Mouse (Mus musculus) midbrain, embryonic 12.5 days (tissue): ENCODE measurements at regions not wholly inside any gene's neighbourhood (a gene's known extent, or its start where the extent isn't known, plus 50 kb on each side); places are given as distances from the start of the nearest gene placed in this dataset.
A peak's percentile ranks its signal among the peaks of the same experiment; 100 is the strongest.

ENCODE experiments used
- ATAC-seq: fragments of 200-750 bp; cut with Nextera tagmentation; 2 replicates; pipeline ENCODE4 v1.8.0; 2017; ENCODE audit warnings: low read depth, moderate TSS enrichment, moderate library complexity; ENCODE audit not compliant: low FRiP score
- H3K27ac ChIP-seq: fragments of 300-500 bp; sonication (generic); replicated peaks from 2 replicates; pipeline ENCODE4 v1.5.1; 2016; ENCODE audit warnings: mild to moderate bottlenecking
- H3K27me3 ChIP-seq: fragments of 300-500 bp; sonication (generic); 2 replicates; pipeline ENCODE4 v1.6.1; 2016; ENCODE audit warnings: mild to moderate bottlenecking
- H3K36me3 ChIP-seq: fragments of 300-500 bp; sonication (generic); 2 replicates; pipeline ENCODE4 v1.6.1; 2016
- H3K4me1 ChIP-seq: fragments of 300-500 bp; sonication (generic); 2 replicates; pipeline ENCODE4 v1.6.1; 2016
- H3K4me2 ChIP-seq: fragments of 300-500 bp; sonication (generic); replicated peaks from 2 replicates; pipeline ENCODE4 v1.6.1; 2016; ENCODE audit warnings: mild to moderate bottlenecking, moderate library complexity
- H3K4me3 ChIP-seq: fragments of 300-500 bp; sonication (generic); 2 replicates; pipeline ENCODE4 v1.5.1; 2016; ENCODE audit warnings: mild to moderate bottlenecking
- H3K9ac ChIP-seq: fragments of 300-500 bp; sonication (generic); replicated peaks from 2 replicates; pipeline ENCODE4 v1.6.1; 2016; ENCODE audit warnings: mild to moderate bottlenecking, moderate library complexity
- H3K9me3 ChIP-seq: fragments of 300-500 bp; sonication (generic); 2 replicates; pipeline ENCODE4 v1.6.1; 2016; ENCODE audit warnings: mild to moderate bottlenecking
- WGBS: fragments of 180-500 bp; shearing (Covaris S2); methylation state at CpG from one replicate; pipeline ENCODE4 v1.1.7; 2016; 5-methylcytosine and 5-hydroxymethylcytosine counted together

GRCm38 (mm10) chr14:68345527-68345926 is 948.6 kb downstream of the Synb start:
- Histone ChIP-seq H3K36me3 (no peaks in the 10 kb centered on the region), H3K27me3 (no peaks in the 10 kb centered on the region), H3K9me3 (no peaks in the 10 kb centered on the region), H3K27ac (no peak overlapping the region), H3K4me2 (no peak overlapping the region), H3K4me3 (no peak overlapping the region), H3K4me1 (peaks cover 3% of the 10 kb centered on the region; the same call in 1 of the 2 replicates), H3K9ac (no peak overlapping the region)
- no peak for ATAC-seq
- WGBS = 83% methylated on average over 4 of the region's 4 CpGs

- no peak for ATAC-seq
- H3K9ac ChIP-seq = no peak overlapping the region
Measured at GRCm38 (mm10) chr14:68344715-68345114, 949.4 kb downstream of the Synb start.

GRCm38 (mm10) chr14:68338440-68338839 is 955.7 kb downstream of the Synb start:
- H3K27me3 ChIP-seq = no peaks in the 10 kb centered on the region
- 64% methylated on average over 5 of the region's 5 CpGs for WGBS
- no peak overlapping the region for H3K27ac ChIP-seq
- no peaks in the 10 kb centered on the region for H3K9me3 ChIP-seq
- H3K4me2 ChIP-seq = no peak overlapping the region
- H3K36me3 ChIP-seq = no peaks in the 10 kb centered on the region
- peaks cover 11% of the 10 kb centered on the region for H3K4me1 ChIP-seq
- ATAC-seq = no peak
- no peak overlapping the region for H3K9ac ChIP-seq
- no peak overlapping the region for H3K4me3 ChIP-seq

More at GRCm38 (mm10) chr14:68344715-68345114, 949.4 kb downstream of the Synb start:
- H3K27me3 ChIP-seq = no peaks in the 10 kb centered on the region
- no peak overlapping the region for H3K27ac ChIP-seq
- H3K4me3 ChIP-seq = no peak overlapping the region
- H3K4me1 ChIP-seq = peaks cover 3% of the 10 kb centered on the region; the same call in 1 of the 2 replicates
- no peaks in the 10 kb centered on the region for H3K9me3 ChIP-seq
- H3K36me3 ChIP-seq = no peaks in the 10 kb centered on the region
- no peak overlapping the region for H3K4me2 ChIP-seq
- WGBS = 54% methylated on average over 3 of the region's 3 CpGs

GRCm38 (mm10) chr14:68325061-68325460 is 969.0 kb downstream of the Synb start:
- no peaks in the 10 kb centered on the region for H3K4me1 ChIP-seq
- no peak overlapping the region for H3K9ac ChIP-seq
- no peak overlapping the region for H3K4me3 ChIP-seq
- H3K27ac ChIP-seq = no peak overlapping the region
- no peaks in the 10 kb centered on the region for H3K27me3 ChIP-seq
- no peak for ATAC-seq
- no peaks in the 10 kb centered on the region for H3K9me3 ChIP-seq
- no peak overlapping the region for H3K4me2 ChIP-seq
- WGBS = 85% methylated on average over 1 of the region's 1 CpGs
- H3K36me3 ChIP-seq = no peaks in the 10 kb centered on the region

GRCm38 (mm10) chr14:68323008-68323407 is 971.1 kb downstream of the Synb start:
- no peak overlapping the region for H3K4me2 ChIP-seq
- H3K9ac ChIP-seq = no peak overlapping the region
- no peaks in the 10 kb centered on the region for H3K27me3 ChIP-seq
- no peak for ATAC-seq
- no peak overlapping the region for H3K4me3 ChIP-seq
- H3K36me3 ChIP-seq = no peaks in the 10 kb centered on the region
- H3K27ac ChIP-seq = no peak overlapping the region
- no peaks in the 10 kb centered on the region for H3K4me1 ChIP-seq
- H3K9me3 ChIP-seq = no peaks in the 10 kb centered on the region
- 63% methylated on average over 6 of the region's 6 CpGs for WGBS

- Histone ChIP-seq H3K9me3 (no peaks in the 10 kb centered on the region), H3K27ac (no peak overlapping the region), H3K36me3 (no peaks in the 10 kb centered on the region), H3K27me3 (no peaks in the 10 kb centered on the region), H3K9ac (no peak overlapping the region), H3K4me2 (no peak overlapping the region), H3K4me3 (no peak overlapping the region), H3K4me1 (no peaks in the 10 kb centered on the region)
- no peak for ATAC-seq
- WGBS = 82% methylated on average over 2 of the region's 2 CpGs
Measured at GRCm38 (mm10) chr14:68307973-68308660, 986.0 kb downstream of the Synb start.

GRCm38 (mm10) chr14:68305166-68305565 is 988.9 kb downstream of the Synb start:
- H3K4me1 ChIP-seq = no peaks in the 10 kb centered on the region
- H3K27me3 ChIP-seq = no peaks in the 10 kb centered on the region
- no peak overlapping the region for H3K9ac ChIP-seq
- WGBS = 88% methylated on average over 8 of the region's 8 CpGs
- H3K9me3 ChIP-seq = no peaks in the 10 kb centered on the region
- no peak overlapping the region for H3K4me3 ChIP-seq
- H3K36me3 ChIP-seq = no peaks in the 10 kb centered on the region
- ATAC-seq = no peak
- no peak overlapping the region for H3K27ac ChIP-seq
- H3K4me2 ChIP-seq = no peak overlapping the region

GRCm38 (mm10) chr14:68301710-68302109 is 992.4 kb downstream of the Synb start:
- no peaks in the 10 kb centered on the region for H3K4me1 ChIP-seq
- 83% methylated on average over 4 of the region's 4 CpGs for WGBS

GRCm38 (mm10) chr14:68285546-68285945 is 1008.6 kb downstream of the Synb start:
- H3K4me3 ChIP-seq = no peak overlapping the region
- H3K9ac ChIP-seq = no peak overlapping the region
- no peaks in the 10 kb centered on the region for H3K36me3 ChIP-seq
- 72% methylated on average over 3 of the region's 3 CpGs for WGBS
- H3K27ac ChIP-seq = no peak overlapping the region
- ATAC-seq = no peak
- H3K27me3 ChIP-seq = no peaks in the 10 kb centered on the region
- H3K4me1 ChIP-seq = no peaks in the 10 kb centered on the region
- no peaks in the 10 kb centered on the region for H3K9me3 ChIP-seq
- H3K4me2 ChIP-seq = no peak overlapping the region

More at GRCm38 (mm10) chr14:68301710-68302109, 992.4 kb downstream of the Synb start:
- no peak for ATAC-seq
- Histone ChIP-seq H3K4me3 (no peak overlapping the region), H3K36me3 (no peaks in the 10 kb centered on the region), H3K9ac (no peak overlapping the region), H3K9me3 (no peaks in the 10 kb centered on the region), H3K4me2 (no peak overlapping the region), H3K27me3 (no peaks in the 10 kb centered on the region), H3K27ac (no peak overlapping the region)

- Histone ChIP-seq H3K4me3 (no peak overlapping the region), H3K27ac (0 out of 2 replicates have a peak overlapping the region, but pooled peaks have one; percentile 32), H3K9ac (no peak overlapping the region), H3K27me3 (no peaks in the 10 kb centered on the region), H3K4me1 (no peaks in the 10 kb centered on the region), H3K9me3 (no peaks in the 10 kb centered on the region), H3K4me2 (no peak overlapping the region), H3K36me3 (no peaks in the 10 kb centered on the region)
- no peak for ATAC-seq
- WGBS = 65% methylated on average over 3 of the region's 3 CpGs
Measured at GRCm38 (mm10) chr14:68261436-68261835, 1032.7 kb downstream of the Synb start.

- Histone ChIP-seq H3K4me2 (no peak overlapping the region), H3K27ac (no peak overlapping the region), H3K9ac (no peak overlapping the region), H3K9me3 (no peaks in the 10 kb centered on the region), H3K4me1 (no peaks in the 10 kb centered on the region), H3K4me3 (no peak overlapping the region), H3K36me3 (no peaks in the 10 kb centered on the region), H3K27me3 (no peaks in the 10 kb centered on the region)
- 90% methylated on average over 2 of the region's 2 CpGs for WGBS
- ATAC-seq = no peak
Measured at GRCm38 (mm10) chr14:68246966-68247365, 1047.1 kb downstream of the Synb start.

GRCm38 (mm10) chr14:68240146-68240545 is 1054.0 kb downstream of the Synb start:
- H3K36me3 ChIP-seq = no peaks in the 10 kb centered on the region
- WGBS = 54% methylated on average over 7 of the region's 7 CpGs
- H3K4me3 ChIP-seq = no peak overlapping the region
- no peak overlapping the region for H3K9ac ChIP-seq
- H3K4me2 ChIP-seq = no peak overlapping the region
- H3K4me1 ChIP-seq = no peaks in the 10 kb centered on the region
- no peaks in the 10 kb centered on the region for H3K27me3 ChIP-seq
- H3K9me3 ChIP-seq = no peaks in the 10 kb centered on the region
- H3K27ac ChIP-seq = 0 out of 2 replicates have a peak overlapping the region, but pooled peaks have one; percentile 15
- ATAC-seq = no peak

GRCm38 (mm10) chr14:68224152-68224551 is 1069.9 kb downstream of the Synb start:
- no peak overlapping the region for H3K9ac ChIP-seq
- H3K9me3 ChIP-seq = no peaks in the 10 kb centered on the region
- H3K27ac ChIP-seq = no peak overlapping the region
- ATAC-seq = no peak
- WGBS = 73% methylated on average over 3 of the region's 3 CpGs
- no peak overlapping the region for H3K4me2 ChIP-seq
- H3K4me1 ChIP-seq = no peaks in the 10 kb centered on the region
- no peaks in the 10 kb centered on the region for H3K36me3 ChIP-seq
- no peaks in the 10 kb centered on the region for H3K27me3 ChIP-seq
- no peak overlapping the region for H3K4me3 ChIP-seq
